Mouse (Mus musculus) layer of hippocampus, postnatal 25 days (tissue): ENCODE measurements around the gene Tprkb. TPM values are rescaled to one million over a fixed set of nuclear protein-coding genes. Genes with fewer than 3 reads are reported as not detected.
"Not testable (repeated sequence)": the region's sequence is repeated elsewhere in the genome, so short reads cannot be mapped to it uniquely, and the experiment has no call there.

ENCODE experiments used
- DNase-seq, 2 experiments: peaks; one replicate each; pipeline ENCODE4 v3.0.0; 2022; ENCODE audit warnings: mixed read lengths in 2 of 2, low spot score in 1 of 2; ENCODE audit errors: extremely low spot score in 1 of 2
- total RNA-seq, 2 experiments: library from RNA; stranded (reverse); gene quantifications; 2 replicates each; pipeline ENCODE4 v1.2.3; 2021

Gene Tprkb
- total RNA-seq, 2 experiments from 2014 or later, result 72.4 to 81.7 TPM

DNA sequence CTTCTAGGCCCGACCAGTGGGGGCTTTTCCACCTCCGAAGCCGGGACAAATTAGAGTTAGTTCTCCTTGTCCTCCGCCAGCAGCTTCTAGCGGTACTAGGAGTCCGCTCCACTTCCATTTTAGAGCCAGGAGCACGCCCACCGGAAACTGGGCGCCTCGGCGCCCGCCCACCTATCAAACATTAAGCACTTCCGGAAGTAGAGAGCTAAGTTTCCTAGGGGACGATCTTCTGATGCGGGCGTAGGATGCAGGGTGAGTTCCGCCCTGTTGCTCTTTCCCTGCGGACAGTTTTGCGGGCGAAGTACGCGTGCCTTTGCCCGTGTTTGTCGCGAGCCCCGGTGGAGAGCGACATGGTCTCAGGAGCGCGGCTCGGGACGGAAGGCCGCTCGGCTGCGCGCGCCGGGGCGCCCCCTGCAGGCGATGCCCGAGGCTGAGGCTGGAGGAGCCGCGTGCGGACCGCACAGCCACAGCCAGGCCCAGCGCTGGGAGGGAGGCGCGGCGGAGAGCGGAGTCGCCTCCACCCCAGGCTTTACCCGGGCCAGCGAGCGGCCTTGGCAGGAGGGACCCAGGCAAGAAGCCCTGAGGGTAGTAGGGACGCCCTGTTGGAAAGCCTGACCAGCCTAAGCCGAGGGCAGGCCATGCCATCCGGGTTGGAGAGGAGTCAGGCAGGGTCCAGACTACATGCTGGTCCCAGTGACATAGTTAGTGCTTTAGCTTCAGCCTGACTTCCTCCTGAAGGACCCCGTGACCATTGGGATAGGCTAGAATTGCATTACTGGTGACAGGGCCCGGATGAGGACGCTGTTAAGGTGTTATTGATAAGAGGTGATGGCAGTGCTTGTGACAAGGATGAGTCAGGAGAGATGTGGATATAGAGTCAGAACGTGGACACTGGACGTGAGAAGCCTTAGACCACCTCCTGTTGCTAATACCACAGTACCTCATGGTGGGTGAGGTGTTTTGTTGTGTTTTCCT is 4.2 kb downstream of the Tprkb start, which contains the start of gene Nat8f1:
Gene Nat8f1 (minus strand): TSS at position 149 of the 975 bp plus-strand sequence.
- peak; percentile 65 to 83 for DNase-seq

DNA sequence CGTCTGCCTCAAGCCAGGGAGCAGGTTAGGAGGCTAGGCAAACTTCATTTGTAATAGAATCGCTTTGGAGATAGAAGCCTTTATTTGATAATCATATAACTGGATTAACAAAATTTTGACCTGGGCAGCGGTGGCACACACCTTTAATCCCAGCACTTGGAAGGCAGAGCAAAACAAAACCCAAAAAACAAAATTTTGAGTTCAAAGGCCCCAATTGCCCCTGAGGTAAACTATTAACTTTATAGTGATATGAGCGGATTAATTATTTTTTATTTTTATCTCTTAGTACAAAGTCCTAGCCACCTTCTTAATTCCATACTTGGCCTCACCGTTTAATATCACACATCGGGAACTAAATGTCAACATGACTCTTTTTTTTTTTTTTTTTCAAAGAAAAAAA is 4.9 kb downstream of the Tprkb start:
- no peak for DNase-seq

DNA sequence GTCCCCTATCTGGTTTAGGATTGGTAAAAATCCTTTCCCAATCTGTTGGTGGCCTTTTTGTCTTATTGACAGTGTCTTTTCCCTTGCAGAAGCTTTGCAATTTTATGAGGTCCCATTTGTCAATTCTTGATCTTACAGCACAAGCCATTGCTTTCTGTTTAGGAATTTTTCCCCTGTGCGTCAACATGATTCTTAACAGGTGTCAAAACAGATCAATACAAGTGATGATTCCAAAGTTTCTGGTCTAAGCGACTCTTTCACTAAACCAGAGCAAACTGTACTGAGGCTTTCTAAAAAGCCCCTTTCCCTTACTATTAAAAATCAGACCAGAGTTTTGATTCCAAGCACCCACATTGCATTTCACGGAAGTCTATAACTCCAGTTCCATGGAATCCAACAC is 6.7 kb downstream of the Tprkb start:
- DNase-seq, result not testable (repeated sequence)

DNA sequence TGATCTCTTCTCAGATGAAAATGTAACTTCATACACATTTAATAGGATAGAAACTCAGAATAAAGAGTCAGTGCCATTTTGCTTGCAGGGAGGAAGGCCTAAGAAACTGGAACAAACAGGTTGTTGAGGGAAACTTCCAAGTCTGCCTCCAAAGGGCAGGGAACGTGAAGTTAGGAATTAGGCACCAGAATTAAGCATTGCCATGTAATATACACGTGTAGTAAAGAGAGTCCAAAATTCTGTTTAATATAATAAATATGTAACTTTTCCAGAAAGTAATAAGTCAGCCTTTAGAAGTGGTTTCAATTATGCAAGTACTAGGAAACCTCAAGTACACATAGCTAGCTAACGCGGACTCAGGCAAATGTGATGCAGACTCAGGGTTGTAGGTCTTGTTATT is 7.7 kb downstream of the Tprkb start:
- DNase-seq, result no peak

DNA sequence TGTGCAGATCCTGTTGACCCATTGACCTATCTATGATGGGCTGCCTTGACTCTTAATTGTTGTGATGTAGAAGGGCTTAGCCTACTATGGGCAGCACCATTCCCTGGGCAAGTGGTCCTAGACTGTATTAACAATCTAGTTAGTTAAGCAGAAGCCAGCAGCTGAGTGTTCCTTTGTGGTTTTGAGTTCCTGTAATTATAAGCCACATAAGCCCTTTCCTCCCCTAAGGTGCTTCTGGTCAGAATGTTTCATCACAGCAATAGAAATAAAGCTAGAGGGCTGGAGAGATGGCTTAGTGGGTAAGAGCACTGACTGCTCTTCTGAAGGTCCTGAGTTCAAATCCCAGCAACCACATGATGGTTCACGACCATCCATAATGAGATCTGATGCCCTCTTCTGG is 12.0 kb downstream of the Tprkb start:
- DNase-seq, result no peak

DNA sequence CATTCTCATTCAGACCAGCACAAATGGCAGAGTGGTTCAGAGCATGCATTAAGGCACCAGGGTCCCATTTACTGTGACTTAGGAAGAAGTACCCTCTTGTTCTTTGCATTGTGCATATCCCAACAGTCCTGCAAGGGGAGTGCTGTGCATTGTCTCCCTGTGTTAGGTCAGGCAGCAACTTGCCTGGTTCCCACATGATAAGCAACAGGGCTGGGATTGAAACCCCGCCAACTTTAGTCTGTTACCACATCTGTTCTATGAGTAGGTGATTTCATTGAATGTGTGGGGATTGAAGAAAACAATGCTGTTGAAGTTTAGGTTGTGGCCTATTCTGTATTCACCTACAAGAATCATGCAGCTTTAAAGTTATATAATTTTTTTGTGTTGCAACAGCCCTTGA is 15.0 kb downstream of the Tprkb start:
- DNase-seq, result no peak

DNA sequence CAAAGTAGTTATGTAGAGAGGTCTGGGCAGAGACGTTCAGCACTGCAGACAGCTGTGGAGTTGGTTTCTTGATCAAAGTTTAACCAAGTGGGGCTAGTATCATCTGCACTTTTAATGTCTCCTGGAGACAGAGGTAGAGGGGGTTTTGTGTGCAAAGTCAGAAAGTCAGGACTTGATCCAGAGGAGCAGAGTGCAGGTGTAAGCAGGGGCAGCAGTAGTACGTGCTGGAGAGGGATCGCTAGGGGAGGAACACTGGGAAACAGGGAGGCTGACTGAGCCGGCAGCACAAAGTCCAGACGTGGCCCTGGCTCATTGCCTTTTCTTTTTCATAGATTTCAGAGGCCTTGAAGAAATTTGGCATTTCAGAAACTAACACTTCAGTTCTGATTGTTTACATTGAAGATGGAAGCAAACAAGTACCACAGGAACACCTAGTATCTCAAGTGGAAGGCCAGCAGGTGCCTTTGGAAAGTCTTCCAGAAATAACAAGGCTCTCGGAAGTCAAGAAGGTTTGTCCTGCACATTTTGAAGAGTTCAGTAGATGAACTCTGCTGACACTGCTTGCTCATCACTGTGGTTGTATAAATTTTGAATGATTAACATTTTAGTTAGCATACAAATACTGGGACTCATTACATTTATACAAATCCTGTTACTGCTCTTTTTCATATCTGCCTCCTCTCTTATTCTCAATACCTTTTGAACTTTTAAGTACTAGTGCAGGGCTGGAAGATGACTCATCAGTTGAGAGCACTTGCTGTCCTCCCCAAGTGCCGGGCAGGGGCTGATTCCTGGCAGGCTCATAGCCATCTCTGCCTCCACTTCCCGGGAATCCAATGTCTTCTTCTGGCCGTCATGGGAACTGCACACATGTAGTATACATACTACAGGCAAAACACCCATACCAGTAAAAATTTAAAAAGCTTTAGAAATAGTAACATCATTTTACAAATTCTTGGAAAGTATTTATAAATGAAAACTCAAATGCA is 16.1 kb downstream of the Tprkb start:
- DNase-seq, result no peak

DNA sequence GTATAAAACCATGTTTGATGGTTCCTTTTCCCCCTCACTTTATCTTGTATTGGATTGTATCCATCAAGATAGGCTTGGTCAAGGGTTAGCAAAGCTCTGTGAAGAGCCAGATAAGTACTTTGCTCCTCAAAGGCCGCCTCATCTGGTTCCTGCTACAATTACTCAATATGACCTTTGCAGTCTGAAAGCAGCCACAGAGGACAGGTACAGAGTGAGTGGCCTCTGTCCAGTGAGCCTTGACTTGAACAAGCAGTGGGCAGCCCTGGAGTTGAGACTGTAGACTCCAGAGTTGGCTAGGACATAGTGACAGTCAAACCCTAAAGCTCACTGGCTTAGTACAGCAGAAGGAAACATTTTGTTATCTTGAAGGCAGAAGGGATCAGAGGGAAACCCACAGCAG is 17.6 kb downstream of the Tprkb start:
- no peak for DNase-seq

DNA sequence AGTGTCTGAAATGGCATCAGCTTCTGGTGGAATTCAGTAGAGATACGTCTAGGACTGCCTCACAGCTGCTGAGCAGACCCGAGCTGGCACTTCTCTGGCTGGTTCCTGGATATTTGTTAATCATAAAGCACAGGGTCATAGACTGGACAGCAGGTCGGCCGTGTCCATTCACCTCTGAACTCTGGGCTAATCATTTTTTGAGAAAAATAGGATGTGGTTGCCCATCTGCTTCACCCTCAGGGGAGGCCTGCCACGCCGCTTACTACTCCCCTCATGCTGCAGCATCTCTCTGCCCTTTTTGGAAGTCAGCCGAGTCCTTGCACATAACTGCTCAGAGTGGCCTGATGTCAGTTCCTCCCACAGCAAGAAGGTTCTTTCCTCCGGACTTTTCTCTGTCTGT is 22.4 kb downstream of the Tprkb start:
- no peak for DNase-seq

DNA sequence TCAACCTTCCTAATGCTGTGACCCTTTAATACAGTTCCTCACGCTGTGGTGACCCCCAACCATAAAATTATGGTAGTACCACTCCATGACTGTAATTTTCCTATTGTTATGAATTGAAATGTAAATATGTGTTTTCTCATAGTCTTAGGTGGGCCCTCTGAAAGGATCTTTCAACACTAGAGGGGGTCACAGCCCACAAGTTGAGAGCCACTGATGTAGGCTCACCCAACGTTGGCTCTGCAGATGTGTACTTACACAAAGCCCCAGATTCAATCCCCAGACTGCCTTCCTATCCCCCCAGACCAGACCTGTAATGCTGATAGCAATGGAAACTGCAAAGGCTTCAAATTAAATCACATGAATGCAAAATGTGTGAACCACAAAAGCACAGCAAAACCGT is 24.0 kb downstream of the Tprkb start:
- no peak for DNase-seq

DNA sequence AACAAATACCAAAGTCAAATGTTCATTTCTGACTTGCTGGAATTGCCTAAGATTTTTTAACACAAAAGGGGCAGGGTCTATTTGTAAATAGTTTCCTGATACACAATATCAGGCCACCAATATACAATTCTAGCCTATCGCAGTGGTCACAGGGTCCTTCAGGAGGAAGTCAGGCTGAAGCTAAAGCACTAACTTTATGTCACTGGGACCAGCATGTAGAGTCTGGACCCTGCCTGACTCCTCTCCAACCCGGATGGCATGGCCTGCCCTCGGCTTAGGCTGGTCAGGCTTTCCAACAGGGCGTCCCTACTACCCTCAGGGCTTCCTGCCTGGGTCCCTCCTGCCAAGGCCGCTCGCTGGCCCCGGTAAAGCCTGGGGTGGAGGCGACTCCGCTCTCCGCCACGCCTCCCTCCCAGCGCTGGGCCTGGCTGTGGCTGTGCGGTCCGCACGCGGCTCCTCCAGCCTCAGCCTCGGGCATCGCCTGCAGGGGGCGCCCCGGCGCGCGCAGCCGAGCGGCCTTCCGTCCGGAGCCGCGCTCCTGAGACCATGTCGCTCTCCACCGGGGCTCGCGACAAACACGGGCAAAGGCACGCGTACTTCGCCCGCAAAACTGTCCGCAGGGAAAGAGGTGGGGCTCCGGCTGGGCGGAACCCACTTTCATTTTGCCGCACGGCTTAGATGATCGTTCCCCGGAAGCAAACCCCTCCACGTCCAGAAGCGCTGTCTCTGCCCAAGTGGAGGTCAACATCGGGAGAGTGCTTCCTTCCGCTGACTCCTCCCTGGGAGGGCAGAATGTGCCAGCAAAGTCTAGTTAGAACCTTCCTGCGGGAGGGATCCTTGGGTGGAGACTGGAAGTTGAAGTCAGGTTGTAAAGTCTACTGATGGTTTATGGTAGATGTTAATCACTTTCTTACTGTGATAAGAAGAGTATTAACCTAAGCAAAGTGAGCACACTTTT is 25.1 kb downstream of the Tprkb start:
- DNase-seq, result peak; percentile 66 to 74

DNA sequence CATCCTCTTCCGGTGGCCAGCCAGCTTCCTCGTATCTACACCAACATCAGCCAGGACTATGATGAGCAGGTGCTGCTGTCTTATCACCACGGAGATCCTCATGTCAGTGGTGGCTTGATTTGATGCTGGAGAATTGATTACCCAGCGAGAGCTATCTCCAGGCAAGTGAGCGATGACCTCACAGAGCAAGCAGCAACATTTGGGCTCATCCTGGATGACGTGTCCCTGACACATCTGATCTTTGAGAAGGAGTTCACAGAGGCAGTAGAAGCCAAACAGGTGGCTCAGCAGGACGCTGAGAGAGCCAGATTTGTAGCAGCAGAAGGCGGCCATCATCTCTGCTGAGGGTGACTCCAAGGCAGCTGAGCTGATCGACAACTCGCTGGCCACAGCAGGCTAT is 27.0 kb downstream of the Tprkb start:
- no peak for DNase-seq

DNA sequence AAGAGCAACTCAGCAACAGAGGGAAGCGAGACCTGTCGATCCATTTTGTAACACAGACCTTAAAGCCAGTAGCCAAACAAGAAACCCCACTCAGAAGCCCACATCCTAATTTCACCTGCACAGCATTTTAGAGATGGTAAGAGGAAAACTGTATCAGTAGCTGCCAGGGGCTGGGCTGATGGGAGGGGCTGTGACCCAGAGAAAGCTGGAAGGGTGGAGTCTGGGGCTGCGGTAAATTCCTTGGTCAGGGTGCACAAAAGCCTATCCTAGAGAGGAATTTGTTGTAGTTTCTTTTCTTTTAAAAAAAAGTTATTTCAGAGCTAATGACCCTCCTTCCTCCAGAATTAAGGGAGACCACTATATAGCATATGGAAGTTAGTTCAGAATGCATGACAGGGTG is 30.8 kb downstream of the Tprkb start:
- DNase-seq, result no peak

DNA sequence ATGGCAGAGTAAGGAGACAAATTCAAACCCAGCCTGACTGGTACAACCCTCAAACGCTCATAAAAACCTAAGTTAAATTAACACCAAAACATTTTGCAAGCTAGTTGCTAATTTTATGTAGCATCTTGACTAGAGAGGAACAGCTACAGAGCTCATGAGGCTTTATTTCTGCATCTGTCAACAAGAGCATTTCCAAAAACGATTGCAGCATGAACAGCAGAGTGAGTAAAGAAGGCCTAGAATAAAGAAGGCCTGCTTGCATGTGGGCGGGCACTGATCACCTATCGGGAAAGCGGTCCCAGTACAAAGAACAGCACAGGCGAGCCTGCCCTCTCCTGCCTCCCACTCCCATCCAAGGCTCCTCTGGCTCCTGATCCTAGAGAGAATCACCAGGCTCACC is 36.9 kb downstream of the Tprkb start:
- no peak for DNase-seq

DNA sequence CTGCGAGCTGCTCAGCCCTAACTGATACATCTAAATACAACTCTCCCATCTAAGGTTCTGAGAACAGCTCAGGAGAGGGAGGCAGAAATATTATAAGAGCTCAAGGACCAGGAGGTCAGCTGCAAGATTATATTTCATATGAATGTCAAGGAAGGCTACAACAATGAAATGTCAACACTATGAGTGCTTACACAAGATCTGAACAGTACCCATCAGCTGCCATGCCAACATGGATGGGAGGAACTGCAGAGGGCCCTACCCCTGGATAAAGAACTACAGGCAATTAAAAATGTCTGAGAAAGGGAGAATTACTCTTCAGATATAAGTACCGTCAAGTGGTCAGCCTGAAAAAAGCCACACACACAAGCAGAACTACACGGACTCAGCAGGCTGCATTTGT is 45.9 kb downstream of the Tprkb start:
- no peak for DNase-seq

DNA sequence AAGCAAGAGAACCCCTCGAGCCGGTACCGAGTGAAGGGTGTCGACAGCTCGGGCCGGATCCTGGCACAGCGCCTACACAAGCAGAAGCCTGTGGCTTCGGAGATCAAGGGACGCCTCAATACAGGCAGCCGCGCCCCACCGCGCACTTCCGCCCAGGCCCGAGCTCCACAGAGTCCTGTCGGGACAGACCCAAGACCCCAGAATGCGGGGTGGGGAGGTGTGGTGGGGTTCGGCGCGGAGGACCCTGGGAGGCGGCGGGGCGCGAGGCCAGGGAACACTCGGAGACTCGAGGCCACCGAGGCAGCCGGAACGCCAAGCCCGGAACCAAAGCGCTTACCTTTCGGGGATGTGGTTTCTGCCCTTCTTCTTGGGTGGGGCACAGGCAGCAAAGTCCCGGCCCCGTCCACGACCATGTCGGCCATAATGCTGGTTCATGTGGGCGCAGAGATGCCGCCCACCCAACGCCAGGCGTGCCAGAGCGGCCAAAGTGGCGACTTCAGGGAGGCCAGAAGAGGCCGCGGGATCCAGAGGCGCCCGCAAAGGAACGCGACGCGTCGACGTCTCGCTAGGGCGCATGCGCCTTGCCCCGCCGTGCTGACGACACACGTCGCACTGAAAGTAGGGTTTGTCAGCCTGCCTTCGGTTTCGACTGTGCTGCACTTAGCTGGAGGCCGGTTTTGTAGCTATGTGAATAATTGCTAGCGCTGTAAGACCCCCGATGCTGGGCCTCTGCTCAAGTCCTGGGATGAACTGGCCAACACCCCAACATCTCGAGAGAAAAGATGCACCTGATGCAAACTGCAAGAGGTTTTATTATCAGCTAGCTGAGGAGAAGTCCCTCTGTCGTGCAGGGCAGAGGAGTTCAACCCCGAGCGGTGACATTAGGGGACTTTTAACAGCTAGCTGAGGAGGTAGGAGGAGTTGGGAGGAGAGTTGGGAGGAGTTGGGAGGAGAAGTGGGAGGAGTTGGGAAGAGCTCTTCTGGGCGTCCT is 49.7 kb downstream of the Tprkb start, which contains the start of gene Dusp11:
Gene Dusp11 (minus strand): TSS at position 567 of the 991 bp plus-strand sequence.
- DNase-seq, result peak; percentile 92 to 94

DNA sequence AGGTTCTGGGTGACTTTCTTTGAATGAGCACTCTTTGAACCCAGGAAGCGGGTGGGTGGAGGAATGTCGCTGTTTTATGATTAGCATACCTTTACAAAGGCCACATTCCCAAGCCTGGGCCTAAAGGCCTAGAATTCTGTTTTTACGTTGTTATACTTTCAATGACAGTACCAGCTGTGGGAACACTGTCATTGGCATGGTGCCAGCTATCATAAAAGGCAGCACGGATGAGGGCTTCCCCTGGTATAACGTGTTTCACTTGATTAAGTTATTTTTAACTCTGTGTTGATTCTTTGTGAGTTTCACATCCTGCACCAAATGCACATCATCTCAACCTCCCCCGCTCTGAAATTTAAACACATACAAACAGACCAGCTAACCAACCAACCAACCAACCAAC is 54.4 kb downstream of the Tprkb start:
- not testable (repeated sequence) for DNase-seq

DNA sequence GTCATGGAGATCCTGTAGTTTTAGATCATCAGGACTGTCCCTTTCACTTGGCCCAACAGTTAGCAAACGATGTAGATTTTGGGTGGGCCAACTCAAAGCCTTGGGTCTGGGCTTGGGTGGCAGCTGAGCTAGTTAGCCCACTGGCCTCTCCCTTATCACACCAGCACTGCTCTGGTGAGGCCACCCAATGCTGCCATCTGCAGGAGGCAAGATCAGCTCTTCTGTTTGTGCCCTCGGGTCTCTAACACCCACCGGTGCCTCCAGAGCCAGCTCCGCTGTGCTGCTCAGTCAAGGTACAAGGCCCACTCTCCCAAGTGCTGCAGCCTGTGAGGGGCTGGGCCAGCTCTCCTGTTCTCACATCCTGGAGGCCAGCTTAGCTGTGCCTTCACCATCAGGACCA is 55.0 kb downstream of the Tprkb start:
- DNase-seq, result no peak

DNA sequence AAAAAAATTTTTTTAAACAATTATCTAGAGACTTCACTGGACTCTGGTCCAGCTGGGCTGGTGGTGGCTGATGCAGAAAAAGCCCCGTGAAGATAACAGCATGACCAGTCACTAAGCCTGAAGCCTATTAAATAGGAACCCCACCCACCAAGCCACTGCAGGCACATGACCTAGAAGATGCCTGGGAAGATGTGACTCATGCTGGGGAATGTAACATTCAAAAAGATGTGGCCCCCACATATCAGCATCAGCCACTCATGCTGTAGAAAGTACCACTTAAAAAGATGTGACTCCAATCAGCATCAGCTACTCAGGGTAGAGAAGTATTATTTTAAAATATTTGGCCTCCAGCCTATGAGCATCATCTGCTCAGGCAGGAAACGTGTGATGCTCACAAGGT is 58.2 kb downstream of the Tprkb start:
- no peak for DNase-seq
